Mouse (Mus musculus) liver, postnatal 0 days (tissue): ENCODE results near the gene Plxnb1. TPM values are rescaled to one million over a fixed set of nuclear protein-coding genes. Genes with fewer than 3 reads are reported as not detected.

Source experiments
- ATAC-seq: fragments of 200-750 bp; cut with Nextera tagmentation; 2 replicates; pipeline ENCODE4 v1.8.0; 2017; ENCODE audit warnings: mild to moderate bottlenecking, moderate library complexity
- DNase-seq: peaks from one replicate; pipeline ENCODE4 v3.0.0-alpha.2; 2016
- H3K27ac ChIP-seq: fragments of 300-500 bp; sonication (generic); 2 replicates; pipeline ENCODE4 v1.5.1; 2014; ENCODE audit warnings: antibody characterized with exemption, moderate library complexity, mild to moderate bottlenecking, low read depth
- H3K27me3 ChIP-seq: fragments of 300-500 bp; sonication (generic); 2 replicates; pipeline ENCODE4 v1.6.1; 2014; ENCODE audit warnings: low read length, control low read depth, mixed read lengths; ENCODE audit not compliant: insufficient read depth
- H3K36me3 ChIP-seq: fragments of 300-500 bp; sonication (generic); replicated peaks from 2 replicates; pipeline ENCODE4 v1.6.1; 2014; ENCODE audit warnings: mild to moderate bottlenecking, control low read depth, low read length, moderate library complexity, mixed read lengths; ENCODE audit not compliant: insufficient read depth
- H3K4me1 ChIP-seq: fragments of 300-500 bp; sonication (generic); 2 replicates; pipeline ENCODE4 v1.6.1; 2014; ENCODE audit warnings: antibody characterized with exemption, mild to moderate bottlenecking, control low read depth; ENCODE audit not compliant: insufficient read depth
- H3K4me2 ChIP-seq: fragments of 300-500 bp; sonication (generic); 2 replicates; pipeline ENCODE4 v1.6.1; 2014; ENCODE audit warnings: low read depth, mild to moderate bottlenecking, low read length, moderate library complexity, mixed read lengths
- H3K4me3 ChIP-seq: fragments of 300-500 bp; sonication (generic); 2 replicates; pipeline ENCODE4 v1.5.1; 2014; ENCODE audit warnings: low read depth, low read length
- H3K9ac ChIP-seq: fragments of 300-500 bp; sonication (generic); replicated peaks from 2 replicates; pipeline ENCODE4 v1.6.1; 2014; ENCODE audit warnings: mild to moderate bottlenecking, moderate library complexity
- H3K9me3 ChIP-seq: fragments of 300-500 bp; sonication (generic); 2 replicates; pipeline ENCODE4 v1.6.1; 2016; ENCODE audit warnings: mild to moderate bottlenecking, control low read depth, low read length, mixed read lengths
- CTCF ChIP-seq: sonication (generic); IDR thresholded peaks from 2 replicates; pipeline ENCODE4 v1.5.1; 2016; ENCODE audit warnings: antibody characterized with exemption, low read depth
- EP300 ChIP-seq: IDR thresholded peaks from 2 replicates; pipeline ENCODE4 v1.6.1; 2016; ENCODE audit warnings: antibody characterized with exemption, low read depth, mild to moderate bottlenecking
- WGBS: fragments of 180-500 bp; shearing (Covaris S2); extraction: QIAGEN DNeasy Blood & Tissue Kit; methylation state at CpG from one replicate; pipeline ENCODE4 v1.1.7; 2014; ENCODE audit not compliant: insufficient replicate concordance; 5-methylcytosine and 5-hydroxymethylcytosine counted together
- polyA plus RNA-seq: library from polyadenylated mRNA; unstranded; fragments of >200 nt; fragmentation: Nextera tagmentation; extraction: Ambion mirVana; gene quantifications from 2 replicates; pipeline ENCODE4 v1.2.1, GENCODE M21; 2015

Gene Plxnb1
- polyA plus RNA-seq, 1 experiment from 2014 or later, result 1.9 TPM

- Histone ChIP-seq H3K27me3 (peaks cover 31% of the 10 kb centered on the region), H3K9me3 (no peaks in the 10 kb centered on the region), H3K4me2 (peak overlapping the region; percentile 81), H3K27ac (peak overlapping the region; percentile 91), H3K36me3 (0 out of 2 replicates have a peak, but pooled peaks cover 3% of the 10 kb centered on the region), H3K4me3 (peak overlapping the region; percentile 62; the same call in 1 of the 2 replicates), H3K9ac (no peak overlapping the region; the same call in none of the 2 replicates), H3K4me1 (peaks cover 25% of the 10 kb centered on the region)
- ATAC-seq (no peak), DNase-seq (no peak)
- TF ChIP-seq EP300 (no peak), CTCF (no peak)
- 48% methylated on average over 6 of the region's 6 CpGs for WGBS
These were observed 2.1 kb downstream of the Plxnb1 start for GRCm38 (mm10) chr9:109097291-109097690.

GRCm38 (mm10) chr9:109097831-109098230, 2.6 kb downstream of the Plxnb1 start:
- peak overlapping the region; percentile 81 for H3K4me2 ChIP-seq
- H3K9ac ChIP-seq, result no peak overlapping the region; the same call in 1 of the 2 replicates
- peak overlapping the region; percentile 91 for H3K27ac ChIP-seq
- H3K36me3 ChIP-seq, result 0 out of 2 replicates have a peak, but pooled peaks cover 3% of the 10 kb centered on the region
- WGBS, result 52% methylated on average over 5 of the region's 5 CpGs
- H3K27me3 ChIP-seq, result peaks cover 31% of the 10 kb centered on the region
- ATAC-seq (no peak), DNase-seq (no peak)
- TF ChIP-seq CTCF (no peak), EP300 (no peak)
- H3K4me3 ChIP-seq, result peak overlapping the region; percentile 13; the same call in 1 of the 2 replicates
- peaks cover 20% of the 10 kb centered on the region for H3K4me1 ChIP-seq
- H3K9me3 ChIP-seq, result no peaks in the 10 kb centered on the region

GRCm38 (mm10) chr9:109098366-109098765, 3.2 kb downstream of the Plxnb1 start:
- ATAC-seq, result no peak
- peaks cover 19% of the 10 kb centered on the region for H3K4me1 ChIP-seq
- H3K4me3 ChIP-seq, result no peak overlapping the region

GRCm38 (mm10) chr9:109098969-109099368, 3.8 kb downstream of the Plxnb1 start:
- Histone ChIP-seq H3K9me3 (no peaks in the 10 kb centered on the region), H3K4me3 (no peak overlapping the region), H3K4me1 (peaks cover 19% of the 10 kb centered on the region), H3K36me3 (0 out of 2 replicates have a peak, but pooled peaks cover 3% of the 10 kb centered on the region), H3K4me2 (no peak overlapping the region), H3K27ac (0 out of 2 replicates have a peak overlapping the region, but pooled peaks have one; percentile 91), H3K9ac (no peak overlapping the region), H3K27me3 (peaks cover 31% of the 10 kb centered on the region)
- TF ChIP-seq CTCF, result no peak
- TF ChIP-seq EP300, result no peak
- no peak for ATAC-seq
- peak; percentile 54 for DNase-seq
- WGBS, result 46% methylated on average over 6 of the region's 6 CpGs

More at GRCm38 (mm10) chr9:109098366-109098765, 3.2 kb downstream of the Plxnb1 start:
- 72% methylated on average over 8 of the region's 8 CpGs for WGBS
- Histone ChIP-seq H3K36me3 (0 out of 2 replicates have a peak, but pooled peaks cover 3% of the 10 kb centered on the region), H3K9me3 (no peaks in the 10 kb centered on the region), H3K27ac (peak overlapping the region; percentile 91; the same call in 1 of the 2 replicates), H3K9ac (no peak overlapping the region), H3K4me2 (peak overlapping the region; percentile 81), H3K27me3 (peaks cover 31% of the 10 kb centered on the region)
- no peak for DNase-seq
- TF ChIP-seq EP300 (no peak), CTCF (no peak)

- ATAC-seq (no peak), DNase-seq (no peak)
- H3K27me3 ChIP-seq, result peaks cover 16% of the 10 kb centered on the region
- H3K9ac ChIP-seq, result no peak overlapping the region
- H3K9me3 ChIP-seq, result no peaks in the 10 kb centered on the region
- H3K36me3 ChIP-seq, result peaks cover 3% of the 10 kb centered on the region; the same call in 1 of the 2 replicates
- H3K4me1 ChIP-seq, result peaks cover 11% of the 10 kb centered on the region
- H3K4me2 ChIP-seq, result no peak overlapping the region
- WGBS, result 56% methylated on average over 20 of the region's 20 CpGs
- no peak for TF ChIP-seq CTCF
- TF ChIP-seq EP300, result no peak
- no peak overlapping the region for H3K4me3 ChIP-seq
- H3K27ac ChIP-seq, result no peak overlapping the region
These were observed 5.2 kb downstream of the Plxnb1 start for GRCm38 (mm10) chr9:109100307-109100928.

- H3K9ac ChIP-seq, result no peak overlapping the region
- WGBS, result 86% methylated on average over 5 of the region's 5 CpGs
These were observed 6.8 kb downstream of the Plxnb1 start for GRCm38 (mm10) chr9:109101933-109102445.

More at GRCm38 (mm10) chr9:109101933-109102445, 6.8 kb downstream of the Plxnb1 start:
- H3K27ac ChIP-seq, result no peak overlapping the region
- DNase-seq (no peak), ATAC-seq (no peak)
- no peak overlapping the region for H3K4me3 ChIP-seq
- 0 out of 2 replicates have a peak, but pooled peaks cover under 1% of the 10 kb centered on the region for H3K27me3 ChIP-seq
- no peaks in the 10 kb centered on the region for H3K9me3 ChIP-seq
- no peak overlapping the region for H3K4me2 ChIP-seq
- TF ChIP-seq CTCF, result no peak
- TF ChIP-seq EP300, result no peak
- H3K36me3 ChIP-seq, result peaks cover 11% of the 10 kb centered on the region; the same call in 1 of the 2 replicates
- peaks cover 11% of the 10 kb centered on the region; the same call in 1 of the 2 replicates for H3K4me1 ChIP-seq
